Mouse (Mus musculus) bone marrow macrophage, adult 2 months (primary cell): ENCODE measurements around the gene Gm20716.

Experiments
- CTCF ChIP-seq: IDR thresholded peaks from 2 replicates; pipeline ENCODE4 v1.5.1; 2012; ENCODE audit warnings: low read depth, mild to moderate bottlenecking, low read length, moderate library complexity
- POLR2A ChIP-seq: IDR thresholded peaks from 2 replicates; pipeline ENCODE4 v1.6.1; 2012; ENCODE audit warnings: mild to moderate bottlenecking, low read depth, low read length, borderline replicate concordance

DNA sequence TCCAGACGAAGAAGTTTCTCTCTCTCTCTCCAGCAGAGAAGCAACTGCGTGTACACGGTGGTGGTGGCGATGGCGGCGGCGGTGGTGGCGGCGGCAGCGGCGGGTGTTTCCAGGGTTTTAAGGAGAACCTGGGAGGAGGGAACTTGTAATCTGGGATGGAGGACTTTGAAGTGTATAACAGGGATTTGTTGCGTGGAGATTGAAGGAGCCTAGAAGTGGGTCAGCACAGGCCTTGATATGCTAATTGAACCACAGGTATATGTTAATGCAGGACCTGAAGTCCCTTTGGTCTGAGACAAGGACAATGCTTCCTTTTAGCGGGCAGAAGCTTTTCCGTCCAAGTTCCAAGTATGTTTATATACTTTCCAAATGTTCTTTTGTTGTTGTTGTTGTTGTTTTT lies 73.8 kb downstream of the Gm20716 start:
- TF ChIP-seq CTCF: no peak
- no peak for TF ChIP-seq POLR2A
